Mouse (Mus musculus) intestine, embryonic 14.5 days (tissue): ENCODE measurements at regions not wholly inside any gene's neighbourhood (a gene's known extent, or its start where the extent isn't known, plus 50 kb on each side); places are given as distances from the start of the nearest gene placed in this dataset.

Source experiments
- ATAC-seq: fragments of 200-750 bp; cut with Nextera tagmentation; replicated peaks from 2 replicates; pipeline ENCODE4 v1.8.0; 2017; ENCODE audit warnings: low read depth, moderate number of reproducible peaks, moderate TSS enrichment, moderate library complexity; ENCODE audit not compliant: low FRiP score, low TSS enrichment
- DNase-seq: peaks from one replicate; pipeline ENCODE4 v3.0.0-alpha.2; 2018; ENCODE audit warnings: low spot score
- H3K27ac ChIP-seq: fragments of 300-500 bp; sonication (generic); 2 replicates; pipeline ENCODE4 v1.5.1; 2014; ENCODE audit warnings: low read depth, mild to moderate bottlenecking, control low read depth
- H3K27me3 ChIP-seq: fragments of 300-500 bp; sonication (generic); replicated peaks from 2 replicates; pipeline ENCODE4 v1.6.1; 2014; ENCODE audit warnings: low read length, control low read depth; ENCODE audit not compliant: control insufficient read depth, insufficient read depth
- H3K36me3 ChIP-seq: fragments of 300-500 bp; sonication (generic); 2 replicates; pipeline ENCODE4 v1.6.1; 2014; ENCODE audit warnings: low read length, control low read depth; ENCODE audit not compliant: control insufficient read depth, insufficient read depth
- H3K4me1 ChIP-seq: fragments of 300-500 bp; sonication (generic); replicated peaks from 2 replicates; pipeline ENCODE4 v1.6.1; 2014; ENCODE audit warnings: low read length, control low read depth, mixed read lengths; ENCODE audit not compliant: control insufficient read depth, insufficient read depth
- H3K4me2 ChIP-seq: fragments of 300-500 bp; sonication (generic); 2 replicates; pipeline ENCODE4 v1.6.1; 2014; ENCODE audit warnings: low read length
- H3K4me3 ChIP-seq: fragments of 300-500 bp; sonication (generic); 2 replicates; pipeline ENCODE4 v1.5.1; 2014; ENCODE audit warnings: low read depth, low read length, control low read depth, mixed read lengths
- H3K9ac ChIP-seq: fragments of 300-500 bp; sonication (generic); 2 replicates; pipeline ENCODE4 v1.6.1; 2014; ENCODE audit warnings: mild to moderate bottlenecking, low read length
- H3K9me3 ChIP-seq: fragments of 300-500 bp; sonication (generic); 2 replicates; pipeline ENCODE4 v1.6.1; 2016; ENCODE audit warnings: low read length, control low read depth; ENCODE audit not compliant: control insufficient read depth
- WGBS: fragments of 180-500 bp; shearing (Covaris S2); extraction: QIAGEN DNeasy Blood & Tissue Kit; methylation state at CpG from one replicate; pipeline ENCODE4 v1.1.7; 2014; 5-methylcytosine and 5-hydroxymethylcytosine counted together

- ATAC-seq = no peak
- no peaks in the 10 kb centered on the region for H3K27me3 ChIP-seq
- H3K4me2 ChIP-seq = no peak overlapping the region
- H3K4me1 ChIP-seq = no peaks in the 10 kb centered on the region
- no peak overlapping the region for H3K9ac ChIP-seq
- 71% methylated on average over 13 of the region's 13 CpGs for WGBS
- no peak overlapping the region for H3K4me3 ChIP-seq
- no peak for DNase-seq
- H3K9me3 ChIP-seq = peaks cover 3% of the 10 kb centered on the region; the same call in 1 of the 2 replicates
- H3K36me3 ChIP-seq = no peaks in the 10 kb centered on the region
- no peak overlapping the region for H3K27ac ChIP-seq
Measured at GRCm38 (mm10) chr3:52929827-52930605, 87.0 kb downstream of the Cog6 start.

- H3K36me3 ChIP-seq = no peaks in the 10 kb centered on the region
- H3K27ac ChIP-seq = no peak overlapping the region
- ATAC-seq = no peak
- WGBS = 67% methylated on average over 12 of the region's 12 CpGs
- no peaks in the 10 kb centered on the region for H3K4me1 ChIP-seq
- peaks cover 4% of the 10 kb centered on the region; the same call in 1 of the 2 replicates for H3K9me3 ChIP-seq
- H3K27me3 ChIP-seq = no peaks in the 10 kb centered on the region
- no peak overlapping the region for H3K4me3 ChIP-seq
- DNase-seq = no peak
- H3K4me2 ChIP-seq = no peak overlapping the region
- H3K9ac ChIP-seq = no peak overlapping the region
Measured at GRCm38 (mm10) chr3:52927361-52927841, 89.6 kb downstream of the Cog6 start.

- Histone ChIP-seq H3K9ac (no peak overlapping the region), H3K36me3 (no peaks in the 10 kb centered on the region), H3K27ac (no peak overlapping the region), H3K27me3 (no peaks in the 10 kb centered on the region), H3K4me1 (no peaks in the 10 kb centered on the region), H3K4me2 (no peak overlapping the region), H3K9me3 (peaks cover 4% of the 10 kb centered on the region; the same call in 1 of the 2 replicates), H3K4me3 (no peak overlapping the region)
- DNase-seq (peak; percentile 23), ATAC-seq (no peak)
- WGBS = 82% methylated on average over 3 of the region's 3 CpGs
Measured at GRCm38 (mm10) chr3:52926549-52926948, 90.5 kb downstream of the Cog6 start.

GRCm38 (mm10) chr3:52925223-52925622, 91.8 kb downstream of the Cog6 start:
- H3K9ac ChIP-seq = no peak overlapping the region
- ATAC-seq = no peak
- no peaks in the 10 kb centered on the region for H3K4me1 ChIP-seq
- H3K27ac ChIP-seq = no peak overlapping the region
- no peaks in the 10 kb centered on the region for H3K36me3 ChIP-seq
- peaks cover 4% of the 10 kb centered on the region; the same call in 1 of the 2 replicates for H3K9me3 ChIP-seq
- WGBS = 61% methylated on average over 3 of the region's 3 CpGs
- no peak overlapping the region for H3K4me3 ChIP-seq
- H3K4me2 ChIP-seq = no peak overlapping the region
- peak; percentile 62 for DNase-seq
- H3K27me3 ChIP-seq = no peaks in the 10 kb centered on the region

GRCm38 (mm10) chr3:52924631-52925030, 92.4 kb downstream of the Cog6 start:
- 79% methylated on average over 2 of the region's 2 CpGs for WGBS
- no peaks in the 10 kb centered on the region for H3K4me1 ChIP-seq
- H3K9me3 ChIP-seq = peaks cover 4% of the 10 kb centered on the region; the same call in 1 of the 2 replicates
- no peak overlapping the region for H3K9ac ChIP-seq
- DNase-seq (no peak), ATAC-seq (no peak)
- H3K27me3 ChIP-seq = no peaks in the 10 kb centered on the region
- H3K4me3 ChIP-seq = no peak overlapping the region
- no peak overlapping the region for H3K27ac ChIP-seq
- H3K4me2 ChIP-seq = no peak overlapping the region
- H3K36me3 ChIP-seq = no peaks in the 10 kb centered on the region

GRCm38 (mm10) chr3:52923824-52924559, 93.0 kb downstream of the Cog6 start:
- no peak overlapping the region for H3K27ac ChIP-seq
- H3K4me3 ChIP-seq = no peak overlapping the region
- ATAC-seq = no peak
- no peak for DNase-seq
- H3K36me3 ChIP-seq = no peaks in the 10 kb centered on the region
- no peaks in the 10 kb centered on the region for H3K4me1 ChIP-seq
- H3K4me2 ChIP-seq = no peak overlapping the region
- 91% methylated on average over 4 of the region's 4 CpGs for WGBS
- H3K9me3 ChIP-seq = peaks cover 9% of the 10 kb centered on the region; the same call in 1 of the 2 replicates
- no peak overlapping the region for H3K9ac ChIP-seq
- no peaks in the 10 kb centered on the region for H3K27me3 ChIP-seq

- WGBS = 79% methylated on average over 8 of the region's 8 CpGs
- H3K4me3 ChIP-seq = no peak overlapping the region
- no peak for ATAC-seq
- H3K27me3 ChIP-seq = no peaks in the 10 kb centered on the region
- H3K9ac ChIP-seq = no peak overlapping the region
- no peak overlapping the region for H3K27ac ChIP-seq
- H3K36me3 ChIP-seq = no peaks in the 10 kb centered on the region
- no peak overlapping the region for H3K4me2 ChIP-seq
- H3K4me1 ChIP-seq = no peaks in the 10 kb centered on the region
- no peak for DNase-seq
- H3K9me3 ChIP-seq = peaks cover 9% of the 10 kb centered on the region; the same call in 1 of the 2 replicates
Measured at GRCm38 (mm10) chr3:52922411-52922810, 94.6 kb downstream of the Cog6 start.

GRCm38 (mm10) chr3:52906823-52907564, 110.0 kb downstream of the Cog6 start:
- Histone ChIP-seq H3K4me2 (no peak overlapping the region), H3K36me3 (no peaks in the 10 kb centered on the region), H3K4me1 (no peaks in the 10 kb centered on the region), H3K27me3 (no peaks in the 10 kb centered on the region), H3K9ac (no peak overlapping the region), H3K27ac (no peak overlapping the region), H3K9me3 (peaks cover 5% of the 10 kb centered on the region; the same call in 1 of the 2 replicates), H3K4me3 (no peak overlapping the region)
- DNase-seq (no peak), ATAC-seq (no peak)
- 87% methylated on average over 3 of the region's 3 CpGs for WGBS
